Mouse (Mus musculus): ENCODE measurements around the gene Ddx46. TPM values are rescaled to one million over a fixed set of nuclear protein-coding genes. Genes with fewer than 3 reads are reported as not detected.

Gene Ddx46
- polyA plus RNA-seq (2012; ENCODE audit: insufficient read depth, insufficient read length, low replicate concordance, missing spikeins) = 79.2 and 81.5 TPM in 2 replicates

DNA sequence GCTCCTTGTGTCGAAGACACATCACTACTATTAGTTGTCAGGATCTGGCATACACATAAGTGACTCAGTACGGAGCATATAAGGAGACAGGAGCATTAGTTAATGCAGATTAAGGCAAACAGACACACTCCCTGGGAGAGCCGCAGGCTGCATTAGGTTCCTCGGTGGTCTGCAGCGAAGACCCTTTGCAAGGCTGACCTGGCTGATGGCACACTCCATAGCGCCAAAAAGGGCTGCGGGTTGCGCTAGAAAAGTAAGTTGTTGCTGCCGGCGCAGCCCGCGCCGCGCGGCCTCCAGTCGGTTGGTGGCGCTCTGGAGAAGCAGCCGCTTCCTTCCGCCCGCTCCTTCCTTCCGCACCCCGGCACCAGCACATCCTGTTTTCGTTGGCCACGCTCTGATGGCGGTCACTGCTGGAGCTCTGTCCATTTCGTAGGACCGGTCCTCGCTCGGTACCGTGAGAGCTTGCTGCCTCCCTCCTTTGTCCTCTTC is at the start of gene Ddx46:
Ddx46 (plus strand) TSS at position 389 of the 489 bp plus-strand sequence.
- TF ChIP-seq POLR2A (IDR thresholded peaks at IDR 0.05; ENCODE audit: insufficient read depth, low read depth, low read length) (peak; percentile 90), CTCF (IDR thresholded peaks at IDR 0.05; ENCODE audit: insufficient read depth, low read depth, low read length) (peak; percentile 81)
- Histone ChIP-seq H3K4me3 (ENCODE audit: insufficient read depth, low read depth, low read length) (peak within 1 kb of the TSS; percentile 98), H3K27ac (ENCODE audit: insufficient read depth, low read depth, low read length) (no peak within 1 kb of the TSS), H3K4me1 (ENCODE audit: control insufficient read depth, insufficient read depth, low read length) (peaks cover 5% of the 10 kb centered on the region)
- 4% methylated on average over 30 of the region's 30 CpGs for WGBS

DNA sequence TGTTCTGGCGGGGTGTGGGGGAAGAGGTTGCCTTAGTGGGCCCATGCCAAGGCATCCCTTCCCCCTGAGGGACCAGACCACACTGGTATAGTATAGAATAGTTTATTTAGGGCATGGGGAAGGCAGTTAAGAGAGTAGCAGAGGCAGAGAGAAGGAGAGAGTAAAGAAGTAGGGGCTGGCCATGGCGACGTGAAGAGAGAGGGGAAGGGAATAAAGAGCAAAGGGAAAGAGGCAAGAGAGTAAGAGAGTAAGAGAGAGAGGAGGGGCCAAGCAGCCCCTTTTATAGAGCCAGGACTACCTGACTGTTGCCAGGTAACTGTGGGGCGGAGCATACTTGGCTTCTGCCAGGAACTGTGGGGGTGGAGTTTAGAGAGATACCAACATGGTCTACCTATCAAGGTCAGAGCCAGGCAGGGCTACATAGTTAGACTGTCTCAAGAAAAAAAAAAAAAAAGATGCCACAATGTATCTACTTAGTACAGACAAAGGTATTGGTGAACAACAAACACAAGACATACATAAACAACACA is 42.8 kb upstream of the Ddx46 start:
- H3K4me3 ChIP-seq (ENCODE audit: insufficient read depth, low read depth, low read length) = no peak overlapping the region
- no peak overlapping the region for H3K27ac ChIP-seq (ENCODE audit: insufficient read depth, low read depth, low read length)
- TF ChIP-seq POLR2A (IDR thresholded peaks at IDR 0.05; ENCODE audit: insufficient read depth, low read depth, low read length) (no peak), CTCF (IDR thresholded peaks at IDR 0.05; ENCODE audit: insufficient read depth, low read depth, low read length) (no peak)
- 65% methylated on average over 4 of the region's 4 CpGs for WGBS
- peaks cover 8% of the 10 kb centered on the region for H3K4me1 ChIP-seq (ENCODE audit: control insufficient read depth, insufficient read depth, low read length)

DNA sequence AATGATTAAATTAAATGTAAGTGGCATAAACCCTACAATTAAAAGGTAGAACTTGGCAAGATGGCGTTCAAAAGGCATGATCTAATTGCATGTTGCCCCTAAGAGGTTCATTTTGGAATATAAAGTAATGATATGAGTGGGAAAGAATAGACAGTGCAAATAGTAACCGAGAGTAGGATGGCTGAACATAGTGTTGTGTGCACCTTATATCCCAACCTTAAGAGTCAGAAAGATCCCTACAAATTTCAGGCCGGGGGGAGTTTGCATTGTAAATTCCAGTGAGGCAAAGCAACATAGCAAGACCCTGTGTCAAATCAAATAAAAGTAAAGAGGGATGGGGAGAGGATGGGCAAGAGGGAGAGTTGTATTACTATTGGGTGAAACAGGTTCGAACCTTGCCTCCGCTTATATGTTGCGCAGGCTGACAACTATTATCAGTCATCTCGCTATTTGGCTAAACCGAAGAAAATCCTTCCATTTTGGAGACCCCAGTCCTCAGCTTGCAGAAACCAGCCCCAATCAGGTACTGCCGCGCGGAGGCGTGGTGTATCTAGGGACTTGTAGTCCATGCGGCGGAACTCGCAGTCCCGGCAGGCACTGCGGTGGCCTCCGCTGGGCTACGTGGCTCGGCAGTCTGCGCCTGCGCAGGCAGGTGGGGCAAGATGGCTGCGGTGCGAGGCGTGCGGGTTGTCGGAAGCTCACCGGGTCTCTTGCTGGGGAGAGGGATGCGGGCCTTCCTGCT is 42.1 kb upstream of the Ddx46 start:
- peak overlapping the region; percentile 70 for H3K4me3 ChIP-seq (ENCODE audit: insufficient read depth, low read depth, low read length)
- peak; percentile 86 for TF ChIP-seq POLR2A (IDR thresholded peaks at IDR 0.05; ENCODE audit: insufficient read depth, low read depth, low read length)
- no peak for TF ChIP-seq CTCF (IDR thresholded peaks at IDR 0.05; ENCODE audit: insufficient read depth, low read depth, low read length)
- 2% methylated on average over 29 of the region's 29 CpGs for WGBS
- peak overlapping the region; percentile 78 for H3K27ac ChIP-seq (ENCODE audit: insufficient read depth, low read depth, low read length)
- H3K4me1 ChIP-seq (ENCODE audit: control insufficient read depth, insufficient read depth, low read length) = peaks cover 8% of the 10 kb centered on the region

DNA sequence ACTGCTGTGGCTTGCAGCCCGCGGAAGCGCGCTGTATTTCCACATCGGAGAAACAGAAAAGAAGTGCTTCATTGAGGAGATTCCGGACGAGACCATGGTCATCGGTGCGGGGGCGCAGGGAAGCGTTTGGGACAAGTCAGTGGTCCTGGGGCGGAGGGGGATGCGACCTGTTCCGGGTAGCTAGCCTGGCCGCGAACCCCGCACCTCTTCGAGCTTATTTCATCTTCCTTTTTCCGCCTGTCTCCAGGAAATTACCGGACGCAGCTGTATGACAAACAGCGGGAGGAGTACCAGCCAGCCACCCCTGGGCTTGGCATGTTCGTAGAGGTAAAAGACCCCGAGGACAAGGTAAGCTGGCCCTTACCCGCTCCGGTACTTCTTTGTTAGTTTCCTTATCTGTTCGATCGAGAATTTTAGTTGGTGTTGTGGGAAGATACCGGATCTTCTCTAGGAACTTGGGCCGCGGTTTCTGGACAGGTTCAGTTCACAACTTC is 41.5 kb upstream of the Ddx46 start:
- WGBS = under 1% methylated on average over 31 of the region's 31 CpGs
- TF ChIP-seq CTCF (IDR thresholded peaks at IDR 0.05; ENCODE audit: insufficient read depth, low read depth, low read length) (no peak), POLR2A (IDR thresholded peaks at IDR 0.05; ENCODE audit: insufficient read depth, low read depth, low read length) (no peak)
- peak overlapping the region; percentile 45; the same call in 1 of the 2 replicates for H3K27ac ChIP-seq (ENCODE audit: insufficient read depth, low read depth, low read length)
- H3K4me1 ChIP-seq (ENCODE audit: control insufficient read depth, insufficient read depth, low read length) = peaks cover 8% of the 10 kb centered on the region
- peak overlapping the region; percentile 70 for H3K4me3 ChIP-seq (ENCODE audit: insufficient read depth, low read depth, low read length)

DNA sequence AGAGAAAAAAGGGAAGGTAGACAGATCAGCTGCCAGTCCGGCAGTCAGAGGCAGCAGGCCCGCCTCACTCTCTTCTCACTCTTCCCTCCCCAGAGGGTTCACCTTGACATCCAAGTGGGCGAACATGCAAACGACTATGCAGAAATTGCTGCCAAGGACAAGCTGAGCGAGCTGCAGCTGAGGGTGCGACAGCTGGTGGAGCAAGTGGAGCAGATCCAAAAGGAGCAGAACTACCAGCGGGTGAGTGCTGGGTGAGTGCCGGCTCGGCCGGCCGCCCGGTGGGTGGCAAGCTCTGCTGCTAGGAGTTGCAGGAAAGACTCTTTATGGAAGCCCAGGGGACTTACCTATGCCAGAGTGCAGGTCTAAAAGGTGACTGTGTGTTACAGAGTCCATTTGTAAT is 39.5 kb upstream of the Ddx46 start:
- no peak overlapping the region for H3K4me3 ChIP-seq (ENCODE audit: insufficient read depth, low read depth, low read length)
- H3K4me1 ChIP-seq (ENCODE audit: control insufficient read depth, insufficient read depth, low read length) = peaks cover 8% of the 10 kb centered on the region
- WGBS = 67% methylated on average over 12 of the region's 12 CpGs
- no peak overlapping the region for H3K27ac ChIP-seq (ENCODE audit: insufficient read depth, low read depth, low read length)
- TF ChIP-seq CTCF (IDR thresholded peaks at IDR 0.05; ENCODE audit: insufficient read depth, low read depth, low read length) (no peak), POLR2A (IDR thresholded peaks at IDR 0.05; ENCODE audit: insufficient read depth, low read depth, low read length) (no peak)

DNA sequence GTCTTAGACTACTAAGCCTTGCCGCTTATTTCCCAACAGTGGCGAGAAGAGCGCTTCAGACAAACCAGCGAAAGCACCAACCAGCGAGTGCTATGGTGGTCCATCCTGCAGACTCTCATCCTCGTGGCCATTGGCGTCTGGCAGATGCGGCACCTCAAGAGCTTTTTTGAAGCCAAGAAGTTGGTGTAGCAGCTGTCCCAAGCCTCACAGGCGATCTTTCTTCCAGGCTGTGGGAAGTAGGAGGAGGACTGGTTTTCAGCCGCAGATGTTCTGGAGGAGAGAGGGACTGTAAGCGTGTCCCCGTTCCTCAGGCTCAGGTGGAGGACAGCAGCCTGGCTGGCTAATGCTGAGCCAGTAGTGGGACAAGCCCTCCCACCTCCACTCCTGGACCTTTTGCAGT is 38.0 kb upstream of the Ddx46 start:
- no peak overlapping the region for H3K27ac ChIP-seq (ENCODE audit: insufficient read depth, low read depth, low read length)
- H3K4me3 ChIP-seq (ENCODE audit: insufficient read depth, low read depth, low read length) = no peak overlapping the region
- TF ChIP-seq CTCF (IDR thresholded peaks at IDR 0.05; ENCODE audit: insufficient read depth, low read depth, low read length) (no peak), POLR2A (IDR thresholded peaks at IDR 0.05; ENCODE audit: insufficient read depth, low read depth, low read length) (no peak)
- peaks cover 8% of the 10 kb centered on the region for H3K4me1 ChIP-seq (ENCODE audit: control insufficient read depth, insufficient read depth, low read length)
- WGBS = 93% methylated on average over 12 of the region's 12 CpGs

DNA sequence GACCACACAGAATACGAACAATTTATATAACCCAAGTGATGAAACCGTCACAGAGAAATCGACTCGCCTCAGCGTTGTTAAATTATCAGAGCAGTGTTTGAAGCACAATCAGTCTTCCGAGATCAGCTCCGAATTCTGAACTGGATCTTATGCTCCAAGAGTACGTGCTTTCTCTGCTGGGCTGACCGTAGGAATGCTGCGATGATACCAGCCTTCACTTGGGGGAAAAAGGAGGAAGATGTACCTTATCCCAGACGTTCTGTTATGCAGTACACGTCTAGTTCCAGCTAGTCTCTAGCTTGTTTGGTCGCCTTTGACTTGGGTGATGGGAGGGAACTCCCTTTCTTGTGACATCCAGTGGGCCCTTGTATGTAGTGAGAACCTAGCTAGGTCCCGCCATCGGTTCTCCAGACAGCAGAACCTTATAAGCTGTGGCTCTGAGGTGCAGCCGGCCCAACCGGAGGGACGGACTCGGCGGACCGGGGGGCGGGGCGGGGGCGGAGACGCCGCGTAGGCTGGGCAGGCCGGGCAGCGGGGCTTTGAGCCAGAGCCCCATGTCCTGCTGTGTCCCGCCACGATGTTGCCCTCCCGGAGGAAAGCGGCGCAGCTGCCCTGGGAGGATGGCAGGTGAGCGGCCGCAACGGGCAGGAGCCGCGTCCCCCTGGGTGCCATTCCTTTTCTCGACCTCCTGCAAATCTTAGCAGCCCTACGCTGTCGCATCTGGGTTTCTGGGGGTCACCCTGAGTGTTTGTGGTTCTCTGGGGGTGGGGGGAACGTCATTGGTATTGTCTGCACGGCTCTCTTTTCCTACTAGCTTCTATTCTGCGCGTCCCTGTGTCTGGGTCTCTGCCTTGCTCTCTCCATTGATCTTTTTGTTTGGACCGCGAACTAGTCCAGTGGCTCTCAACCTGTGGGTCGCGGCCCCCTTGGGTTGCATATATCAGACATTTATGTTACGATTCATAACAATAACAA is 35.0 kb upstream of the Ddx46 start, which contains the start of gene B4galt7:
B4galt7 (plus strand) TSS at position 331 of the 975 bp plus-strand sequence.
- peak within 1 kb of the TSS; percentile 93 for H3K4me3 ChIP-seq (ENCODE audit: insufficient read depth, low read depth, low read length)
- 7% methylated on average over 51 of the region's 51 CpGs for WGBS
- peak; percentile 36; the same call in 1 of the 2 replicates for TF ChIP-seq POLR2A (IDR thresholded peaks at IDR 0.05; ENCODE audit: insufficient read depth, low read depth, low read length)
- no peak for TF ChIP-seq CTCF (IDR thresholded peaks at IDR 0.05; ENCODE audit: insufficient read depth, low read depth, low read length)
- H3K4me1 ChIP-seq (ENCODE audit: control insufficient read depth, insufficient read depth, low read length) = no peaks in the 10 kb centered on the region; the same call in 1 of the 2 replicates
- peak within 1 kb of the TSS; percentile 54 for H3K27ac ChIP-seq (ENCODE audit: insufficient read depth, low read depth, low read length)

DNA sequence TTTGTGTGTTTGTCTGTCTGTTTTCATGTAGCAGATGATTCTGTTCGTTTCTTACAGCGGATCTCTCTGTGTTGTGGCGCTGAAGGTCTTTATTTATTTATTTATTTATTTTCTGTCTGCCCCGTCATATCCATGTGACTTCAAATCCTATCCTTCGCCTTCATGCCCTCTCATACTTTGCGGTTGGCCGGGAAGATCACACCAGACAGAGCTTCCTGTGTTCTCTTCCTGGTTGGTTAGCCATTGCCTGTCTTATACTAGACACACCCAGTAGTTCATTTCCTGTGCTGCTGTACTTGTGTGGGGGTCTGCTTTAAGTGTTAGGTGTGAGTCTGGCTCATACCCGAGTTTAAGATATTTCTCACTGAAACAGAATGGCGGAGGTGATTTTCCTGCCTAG is 34.2 kb upstream of the Ddx46 start:
- H3K27ac ChIP-seq (ENCODE audit: insufficient read depth, low read depth, low read length) = no peak overlapping the region
- 11% methylated on average over 9 of the region's 9 CpGs for WGBS

More for the DNA sequence above, 34.2 kb upstream of the Ddx46 start:
- Histone ChIP-seq H3K4me3 (ENCODE audit: insufficient read depth, low read depth, low read length) (peak overlapping the region; percentile 93; the same call in 1 of the 2 replicates), H3K4me1 (ENCODE audit: control insufficient read depth, insufficient read depth, low read length) (no peaks in the 10 kb centered on the region; the same call in 1 of the 2 replicates)
- no peak for TF ChIP-seq POLR2A (IDR thresholded peaks at IDR 0.05; ENCODE audit: insufficient read depth, low read depth, low read length)
- no peak for TF ChIP-seq CTCF (IDR thresholded peaks at IDR 0.05; ENCODE audit: insufficient read depth, low read depth, low read length)
